Mouse (Mus musculus): ENCODE results near the gene Pfpl. TPM values are rescaled to one million over a fixed set of nuclear protein-coding genes. Genes with fewer than 3 reads are reported as not detected.

Gene Pfpl
- not detected in 2 replicates for polyA plus RNA-seq (2015; fragmentation: Nextera tagmentation; extraction: Ambion mirVana)

DNA sequence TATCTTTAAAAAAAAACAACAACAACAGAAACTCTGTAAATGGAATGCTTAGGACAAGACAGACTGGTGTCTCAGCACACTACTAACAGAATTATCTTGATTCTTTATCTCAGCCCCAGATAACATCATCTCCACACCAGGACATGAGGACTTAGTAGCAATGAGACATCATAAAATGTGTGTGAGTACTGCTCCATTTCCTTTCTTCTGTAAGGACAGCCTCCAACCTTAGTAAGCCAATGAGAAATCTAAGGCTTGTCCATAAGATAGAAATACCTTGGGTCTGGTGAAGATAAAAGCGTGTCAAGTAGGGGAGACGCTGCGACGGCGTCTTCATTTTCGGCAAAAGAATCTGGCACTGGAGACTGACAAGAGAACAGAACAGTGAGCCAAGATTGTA, at the start of gene Pfpl:
Gene Pfpl, plus strand, starts transcription at position 301 of the 400 bp plus-strand sequence.
- Histone ChIP-seq H3K36me3 (ENCODE audit: poor library complexity, severe bottlenecking) (no peaks in the 10 kb centered on the region), H3K27me3 (no peaks in the 10 kb centered on the region), H3K4me2 (no peak within 1 kb of the TSS), H3K27ac (no peak within 1 kb of the TSS), H3K9ac (no peak within 1 kb of the TSS), H3K9me3 (replicated peaks) (no peaks in the 10 kb centered on the region), H3K4me3 (no peak within 1 kb of the TSS), H3K4me1 (no peaks in the 10 kb centered on the region)
- 97% methylated on average over 6 of the region's 6 CpGs for WGBS
- ATAC-seq, result no peak

DNA sequence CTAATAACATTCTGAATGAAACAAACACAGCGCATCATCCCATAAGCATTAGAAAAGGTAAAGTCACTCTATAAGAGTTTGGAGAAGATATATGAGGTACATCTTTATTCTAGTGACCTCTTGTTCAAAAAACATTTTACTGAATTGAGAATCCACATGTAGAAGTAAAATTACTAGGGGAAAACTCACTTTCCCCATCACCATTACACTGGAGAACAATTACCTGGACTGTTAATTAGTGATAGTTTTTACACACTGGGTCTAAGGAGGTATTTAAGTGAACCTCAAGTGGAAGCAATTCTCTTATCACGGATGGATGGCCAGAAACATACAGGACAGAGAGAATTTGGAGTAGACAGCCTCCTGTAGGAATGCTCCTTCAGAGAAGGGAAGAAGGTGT, 40.7 kb upstream of the Pfpl start, which contains the start of gene Olfr1440:
Gene Olfr1440, plus strand, starts transcription at position 301 of the 400 bp plus-strand sequence.
- H3K4me2 ChIP-seq, result no peak within 1 kb of the TSS
- H3K27me3 ChIP-seq, result no peaks in the 10 kb centered on the region
- no peak for ATAC-seq
- no peak within 1 kb of the TSS for H3K4me3 ChIP-seq
- H3K27ac ChIP-seq, result no peak within 1 kb of the TSS
- WGBS, result 82% methylated on average over 2 of the region's 2 CpGs
- H3K9me3 ChIP-seq (replicated peaks), result no peaks in the 10 kb centered on the region
- no peaks in the 10 kb centered on the region for H3K4me1 ChIP-seq
- no peaks in the 10 kb centered on the region for H3K36me3 ChIP-seq (ENCODE audit: poor library complexity, severe bottlenecking)
- no peak within 1 kb of the TSS for H3K9ac ChIP-seq

GRCm38 (mm10) chr19:12413737-12414136, 14.0 kb upstream of the Pfpl start:
- H3K9me3 ChIP-seq (replicated peaks), result no peaks in the 10 kb centered on the region
- no peak overlapping the region for H3K27ac ChIP-seq
- no peak overlapping the region for H3K4me3 ChIP-seq
- no peaks in the 10 kb centered on the region for H3K27me3 ChIP-seq
- no peak for ATAC-seq
- H3K4me1 ChIP-seq, result no peaks in the 10 kb centered on the region
- H3K4me2 ChIP-seq, result no peak overlapping the region
- H3K9ac ChIP-seq, result no peak overlapping the region
- no peaks in the 10 kb centered on the region for H3K36me3 ChIP-seq (ENCODE audit: poor library complexity, severe bottlenecking)

- H3K36me3 ChIP-seq (ENCODE audit: poor library complexity, severe bottlenecking), result no peaks in the 10 kb centered on the region
- H3K4me2 ChIP-seq, result no peak within 1 kb of the TSS
- no peak for ATAC-seq
- no peaks in the 10 kb centered on the region for H3K9me3 ChIP-seq (replicated peaks)
- no peaks in the 10 kb centered on the region for H3K27me3 ChIP-seq
- H3K4me3 ChIP-seq, result no peak within 1 kb of the TSS
- no peak within 1 kb of the TSS for H3K9ac ChIP-seq
- no peak within 1 kb of the TSS for H3K27ac ChIP-seq
- H3K4me1 ChIP-seq, result no peaks in the 10 kb centered on the region
Observed at GRCm38 (mm10) chr19:12417361-12417760, 10.3 kb upstream of the Pfpl start, which contains the start of gene Olfr1441. Gene Olfr1441 (plus strand): TSS chr19:12417433.

DNA sequence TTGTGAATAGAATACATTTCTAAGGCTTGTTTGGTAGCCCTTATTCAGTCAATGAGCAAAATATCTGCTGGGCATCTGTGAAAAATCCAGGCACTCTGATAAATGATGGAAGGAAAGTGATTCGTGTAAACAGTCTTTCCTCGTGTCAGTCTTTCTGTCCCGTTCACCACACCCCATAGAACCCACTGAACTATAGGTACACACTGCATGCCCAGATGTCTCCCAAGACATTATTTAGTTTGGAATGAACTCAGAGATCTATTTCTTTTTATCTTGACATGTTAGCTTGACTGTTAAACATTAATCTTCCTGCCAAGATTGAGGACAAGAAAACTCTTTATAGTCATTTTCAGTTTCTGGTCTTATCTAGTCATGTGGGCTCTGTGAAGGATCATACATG, 9.4 kb upstream of the Pfpl start:
- Histone ChIP-seq H3K27ac (no peak overlapping the region), H3K4me2 (no peak overlapping the region), H3K9ac (no peak overlapping the region), H3K4me1 (no peaks in the 10 kb centered on the region), H3K36me3 (ENCODE audit: poor library complexity, severe bottlenecking) (no peaks in the 10 kb centered on the region), H3K4me3 (no peak overlapping the region), H3K9me3 (replicated peaks) (no peaks in the 10 kb centered on the region), H3K27me3 (no peaks in the 10 kb centered on the region)
- ATAC-seq, result no peak
- 92% methylated on average over 3 of the region's 3 CpGs for WGBS

DNA sequence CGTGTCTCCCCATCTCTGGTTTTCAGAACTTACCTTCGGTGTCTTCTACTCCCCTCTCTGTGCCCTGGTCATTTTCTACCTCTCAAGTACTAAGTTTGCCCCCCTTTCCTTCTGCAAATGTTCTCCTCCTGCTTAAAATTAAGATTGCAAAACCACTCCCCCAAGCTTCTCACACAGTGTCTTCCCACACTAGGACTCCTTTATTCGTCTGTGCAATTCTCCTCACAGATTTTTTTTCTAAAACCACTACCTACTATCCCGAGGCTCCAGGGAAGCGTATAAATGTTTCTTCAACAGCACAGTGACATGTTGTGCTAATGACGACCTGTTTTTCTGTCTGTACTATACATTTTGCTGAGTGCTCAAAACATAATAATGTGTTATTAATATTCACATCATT, 7.2 kb upstream of the Pfpl start:
- Histone ChIP-seq H3K4me1 (no peaks in the 10 kb centered on the region), H3K27ac (no peak overlapping the region), H3K36me3 (ENCODE audit: poor library complexity, severe bottlenecking) (no peaks in the 10 kb centered on the region), H3K4me2 (no peak overlapping the region), H3K9ac (no peak overlapping the region), H3K27me3 (no peaks in the 10 kb centered on the region), H3K9me3 (replicated peaks) (no peaks in the 10 kb centered on the region), H3K4me3 (no peak overlapping the region)
- ATAC-seq, result no peak
- 78% methylated on average over 6 of the region's 6 CpGs for WGBS

GRCm38 (mm10) chr19:12421680-12422079, 6.0 kb upstream of the Pfpl start:
- H3K4me1 ChIP-seq, result no peaks in the 10 kb centered on the region
- no peaks in the 10 kb centered on the region for H3K27me3 ChIP-seq
- no peak for ATAC-seq
- no peak overlapping the region for H3K4me2 ChIP-seq
- 83% methylated on average over 1 of the region's 1 CpGs for WGBS
- no peak overlapping the region for H3K4me3 ChIP-seq
- H3K27ac ChIP-seq, result no peak overlapping the region
- H3K36me3 ChIP-seq (ENCODE audit: poor library complexity, severe bottlenecking), result no peaks in the 10 kb centered on the region
- no peak overlapping the region for H3K9ac ChIP-seq
- H3K9me3 ChIP-seq (replicated peaks), result no peaks in the 10 kb centered on the region

DNA sequence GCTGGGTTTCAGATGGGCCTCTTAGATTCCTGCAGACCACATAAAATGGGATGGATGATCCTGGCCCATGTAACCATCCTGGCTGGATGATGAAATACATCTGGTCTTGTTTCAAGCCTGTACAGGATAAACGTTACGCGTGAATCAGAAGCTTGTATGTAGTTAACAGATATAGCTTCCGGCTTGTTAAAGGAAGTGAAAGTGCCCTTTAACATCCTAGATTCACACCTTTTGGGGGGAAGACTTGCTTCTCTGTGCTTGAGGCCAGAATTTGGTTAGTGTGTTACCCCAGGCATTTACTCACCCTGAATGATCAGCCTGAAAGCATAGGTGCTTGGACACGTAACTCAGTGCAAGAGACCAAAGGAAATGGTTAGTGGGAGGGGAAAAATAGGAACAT, 604 bp upstream of the Pfpl start:
- Histone ChIP-seq H3K9me3 (replicated peaks) (no peaks in the 10 kb centered on the region), H3K4me3 (no peak overlapping the region), H3K4me2 (no peak overlapping the region), H3K36me3 (ENCODE audit: poor library complexity, severe bottlenecking) (no peaks in the 10 kb centered on the region), H3K27ac (no peak overlapping the region), H3K4me1 (no peaks in the 10 kb centered on the region), H3K27me3 (no peaks in the 10 kb centered on the region), H3K9ac (no peak overlapping the region)
- 92% methylated on average over 5 of the region's 5 CpGs for WGBS
- ATAC-seq, result no peak

DNA sequence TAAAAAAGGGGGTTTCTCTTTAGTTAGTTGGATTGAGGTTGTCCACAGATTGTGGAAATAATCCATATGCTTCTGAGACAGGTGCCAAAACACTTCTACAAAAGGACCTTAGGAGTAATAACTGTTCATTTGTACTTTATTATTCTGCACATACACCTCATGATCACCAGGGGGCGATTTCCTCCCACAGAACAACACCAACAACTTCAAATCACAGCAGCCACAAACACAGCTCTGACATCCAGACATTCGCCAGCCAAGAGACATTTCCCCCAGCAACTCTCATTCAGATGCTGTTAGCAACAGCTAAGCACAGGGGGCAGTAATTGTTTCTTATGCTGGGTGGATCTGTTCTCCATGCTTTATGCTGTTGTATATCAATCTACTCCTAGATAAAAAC, 5.3 kb downstream of the Pfpl start:
- WGBS, result 3% methylated on average over 2 of the region's 2 CpGs
- Histone ChIP-seq H3K4me2 (no peak overlapping the region), H3K4me1 (no peaks in the 10 kb centered on the region), H3K27me3 (no peaks in the 10 kb centered on the region), H3K36me3 (ENCODE audit: poor library complexity, severe bottlenecking) (no peaks in the 10 kb centered on the region), H3K9me3 (replicated peaks) (no peaks in the 10 kb centered on the region), H3K27ac (no peak overlapping the region), H3K4me3 (no peak overlapping the region), H3K9ac (no peak overlapping the region)
- peak; percentile 53; the same call in 1 of the 2 replicates for ATAC-seq

- ATAC-seq, result no peak
- H3K27ac ChIP-seq, result no peak overlapping the region
- H3K36me3 ChIP-seq (ENCODE audit: poor library complexity, severe bottlenecking), result no peaks in the 10 kb centered on the region
- H3K27me3 ChIP-seq, result no peaks in the 10 kb centered on the region
- no peak overlapping the region for H3K4me2 ChIP-seq
- no peak overlapping the region for H3K4me3 ChIP-seq
- no peaks in the 10 kb centered on the region for H3K9me3 ChIP-seq (replicated peaks)
- 88% methylated on average over 4 of the region's 4 CpGs for WGBS
- H3K4me1 ChIP-seq, result no peaks in the 10 kb centered on the region
- H3K9ac ChIP-seq, result no peak overlapping the region
Observed at GRCm38 (mm10) chr19:12435011-12435416, 7.3 kb downstream of the Pfpl start.

DNA sequence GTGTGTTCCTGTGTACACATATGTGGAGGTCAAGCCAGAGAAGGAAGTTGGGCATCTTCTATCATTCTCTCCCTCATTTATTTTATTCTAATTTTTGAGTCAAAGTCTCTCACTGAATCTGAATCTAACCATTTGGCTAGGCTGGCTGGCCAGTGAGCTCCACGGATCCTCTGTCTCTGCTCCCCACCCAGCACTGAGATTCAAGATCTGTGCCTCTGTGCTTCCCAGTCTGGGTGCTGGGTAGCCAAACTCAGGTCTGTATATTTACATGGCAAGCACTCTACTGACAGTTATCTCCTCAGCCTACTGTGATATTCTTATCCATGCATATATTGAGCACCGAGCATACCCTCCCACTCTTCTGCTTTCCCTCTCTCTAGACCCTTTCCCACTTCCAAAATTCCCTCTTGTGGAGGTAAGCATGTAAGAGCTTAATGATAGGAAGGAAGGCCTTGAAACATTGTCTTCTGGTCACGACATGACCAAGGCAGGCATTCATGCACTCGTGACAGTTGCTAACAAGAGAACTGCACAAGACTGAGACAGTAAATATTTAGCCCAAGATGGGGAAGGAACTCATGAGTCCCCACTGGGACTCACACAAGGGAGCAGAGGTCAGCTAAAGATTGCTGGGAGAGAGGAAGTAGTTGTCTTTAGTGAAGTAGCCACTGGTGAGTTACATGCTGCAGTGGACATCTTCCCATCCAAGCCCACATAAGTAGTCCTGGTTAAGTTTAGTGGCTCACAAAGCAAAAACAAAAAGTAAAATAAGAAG, 8.2 kb downstream of the Pfpl start:
- no peaks in the 10 kb centered on the region for H3K9me3 ChIP-seq (replicated peaks)
- no peak for ATAC-seq
- WGBS, result 83% methylated on average over 4 of the region's 4 CpGs

DNA sequence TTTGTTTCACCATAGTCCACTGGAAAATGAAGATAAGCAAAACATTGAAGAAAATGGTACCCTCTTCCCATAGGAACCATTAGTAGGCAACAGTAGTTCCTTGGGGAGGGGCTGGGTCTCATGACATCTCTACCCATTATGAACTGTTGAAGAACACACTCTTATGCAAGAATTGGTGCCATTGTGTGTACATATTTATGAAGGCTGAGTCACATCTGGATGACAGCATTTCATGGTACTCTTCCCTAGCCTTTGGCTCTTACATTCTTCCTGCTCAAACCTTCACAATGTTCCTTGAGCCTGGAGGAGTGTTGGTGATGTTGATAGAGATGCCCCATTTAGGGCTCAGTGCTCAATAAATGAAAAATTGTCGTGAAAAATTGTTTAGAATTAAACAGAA, 11.9 kb downstream of the Pfpl start:
- WGBS, result 51% methylated on average over 1 of the region's 1 CpGs
- Histone ChIP-seq H3K27ac (no peak overlapping the region), H3K4me1 (no peaks in the 10 kb centered on the region), H3K36me3 (ENCODE audit: poor library complexity, severe bottlenecking) (no peaks in the 10 kb centered on the region), H3K27me3 (no peaks in the 10 kb centered on the region), H3K9me3 (replicated peaks) (no peaks in the 10 kb centered on the region), H3K4me3 (no peak overlapping the region), H3K9ac (no peak overlapping the region), H3K4me2 (no peak overlapping the region)
- ATAC-seq, result no peak

More for the DNA sequence above, 8.2 kb downstream of the Pfpl start:
- Histone ChIP-seq H3K4me2 (no peak overlapping the region), H3K27ac (no peak overlapping the region), H3K4me1 (no peaks in the 10 kb centered on the region), H3K27me3 (no peaks in the 10 kb centered on the region), H3K9ac (no peak overlapping the region), H3K4me3 (no peak overlapping the region), H3K36me3 (ENCODE audit: poor library complexity, severe bottlenecking) (no peaks in the 10 kb centered on the region)
